Mouse (Mus musculus): ENCODE measurements around the gene Dck. TPM values are rescaled to one million over a fixed set of nuclear protein-coding genes. Genes with fewer than 3 reads are reported as not detected.
A peak's percentile ranks its signal among the peaks of the same experiment; 100 is the strongest.

Gene Dck
- total and polyA plus RNA-seq, 2 experiments from 2014 or later: 28.9 to 30.3 TPM

GRCm38 (mm10) chr5:88790675-88791074 is 25.9 kb downstream of the Dck start:
- no peak for DNase-seq
- WGBS: 51% methylated on average over 9 of the region's 9 CpGs
- TF ChIP-seq CTCF (IDR thresholded peaks at IDR 0.05; ENCODE audit: low read depth): no peak
- no peaks in the 10 kb centered on the region for H3K4me1 ChIP-seq (ENCODE audit: insufficient read depth)
- no peak overlapping the region for H3K27ac ChIP-seq (ENCODE audit: low read depth, low read length)
- H3K9ac ChIP-seq: no peak overlapping the region
- no peaks in the 10 kb centered on the region for H3K36me3 ChIP-seq (ENCODE audit: insufficient read depth)
- no peak overlapping the region for H3K4me3 ChIP-seq (ENCODE audit: low read depth, low read length)
- H3K9me3 ChIP-seq (ENCODE audit: low read length): no peaks in the 10 kb centered on the region
- no peak for ATAC-seq
- H3K4me2 ChIP-seq (ENCODE audit: low read depth): no peak overlapping the region
- no peaks in the 10 kb centered on the region for H3K27me3 ChIP-seq (ENCODE audit: insufficient read depth, low read length)

GRCm38 (mm10) chr5:88791256-88792245 is 26.8 kb downstream of the Dck start:
- peak; percentile 81 for DNase-seq
- H3K4me3 ChIP-seq (ENCODE audit: low read depth, low read length): no peak overlapping the region
- 29% methylated on average over 10 of the region's 10 CpGs for whole genome bisulfite sequencing
- no peaks in the 10 kb centered on the region for H3K27me3 ChIP-seq (ENCODE audit: insufficient read depth, low read length)
- H3K36me3 ChIP-seq (ENCODE audit: insufficient read depth): no peaks in the 10 kb centered on the region
- ATAC-seq: peak; percentile 58
- no peaks in the 10 kb centered on the region for H3K4me1 ChIP-seq (ENCODE audit: insufficient read depth)
- TF ChIP-seq CTCF (IDR thresholded peaks at IDR 0.05; ENCODE audit: low read depth): peak; percentile 87
- no peak overlapping the region for H3K27ac ChIP-seq (ENCODE audit: low read depth, low read length)
- H3K9me3 ChIP-seq (ENCODE audit: low read length): no peaks in the 10 kb centered on the region
- no peak overlapping the region for H3K4me2 ChIP-seq (ENCODE audit: low read depth)
- no peak overlapping the region for H3K9ac ChIP-seq

DNA sequence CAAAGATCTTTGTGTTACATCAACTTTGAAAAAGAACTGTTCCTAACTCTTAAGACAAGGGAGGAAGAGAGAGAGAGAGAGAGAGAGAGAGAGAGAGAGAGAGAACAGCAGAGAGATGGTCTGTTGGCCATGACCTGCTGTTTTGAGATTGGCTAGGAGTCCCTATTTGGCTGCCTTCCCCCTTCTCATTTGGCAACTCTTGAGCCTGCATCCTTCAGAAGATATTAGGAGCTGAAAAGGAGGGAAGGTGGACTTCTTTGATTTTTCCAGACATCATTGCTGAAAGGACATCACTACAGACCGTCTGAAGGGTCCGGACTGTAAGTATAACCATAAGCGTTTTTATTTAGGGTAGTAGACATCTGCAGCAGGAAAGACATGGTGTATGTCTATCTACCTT is 28.9 kb downstream of the Dck start:
- DNase-seq: no peak
- Histone ChIP-seq H3K36me3 (ENCODE audit: insufficient read depth) (no peaks in the 10 kb centered on the region), H3K9me3 (ENCODE audit: low read length) (no peaks in the 10 kb centered on the region), H3K4me3 (ENCODE audit: low read depth, low read length) (no peak overlapping the region), H3K4me1 (ENCODE audit: insufficient read depth) (no peaks in the 10 kb centered on the region), H3K9ac (no peak overlapping the region), H3K27ac (ENCODE audit: low read depth, low read length) (no peak overlapping the region), H3K4me2 (ENCODE audit: low read depth) (no peak overlapping the region), H3K27me3 (ENCODE audit: insufficient read depth, low read length) (no peaks in the 10 kb centered on the region)
- no peak for TF ChIP-seq CTCF (IDR thresholded peaks at IDR 0.05; ENCODE audit: low read depth)
- no peak for ATAC-seq
- WGBS: 94% methylated on average over 3 of the region's 3 CpGs

- H3K27ac ChIP-seq (ENCODE audit: low read depth, low read length): no peak overlapping the region
- WGBS: 57% methylated on average over 9 of the region's 9 CpGs
- H3K4me3 ChIP-seq (ENCODE audit: low read depth, low read length): no peak overlapping the region
- ATAC-seq (no peak), DNase-seq (no peak)
- H3K4me1 ChIP-seq (ENCODE audit: insufficient read depth): no peaks in the 10 kb centered on the region
- H3K9me3 ChIP-seq (ENCODE audit: low read length): no peaks in the 10 kb centered on the region
- H3K9ac ChIP-seq: no peak overlapping the region
- H3K4me2 ChIP-seq (ENCODE audit: low read depth): no peak overlapping the region
- TF ChIP-seq CTCF (IDR thresholded peaks at IDR 0.05; ENCODE audit: low read depth): no peak
- no peaks in the 10 kb centered on the region for H3K27me3 ChIP-seq (ENCODE audit: insufficient read depth, low read length)
- no peaks in the 10 kb centered on the region for H3K36me3 ChIP-seq (ENCODE audit: insufficient read depth)
Observed at GRCm38 (mm10) chr5:88795910-88796584, 31.3 kb downstream of the Dck start.

- Histone ChIP-seq H3K27me3 (ENCODE audit: insufficient read depth, low read length) (no peaks in the 10 kb centered on the region), H3K27ac (ENCODE audit: low read depth, low read length) (no peak overlapping the region), H3K4me3 (ENCODE audit: low read depth, low read length) (no peak overlapping the region), H3K4me2 (ENCODE audit: low read depth) (no peak overlapping the region), H3K9ac (no peak overlapping the region), H3K4me1 (ENCODE audit: insufficient read depth) (no peaks in the 10 kb centered on the region), H3K36me3 (ENCODE audit: insufficient read depth) (no peaks in the 10 kb centered on the region), H3K9me3 (ENCODE audit: low read length) (no peaks in the 10 kb centered on the region)
- DNase-seq: no peak
- WGBS: 82% methylated on average over 11 of the region's 11 CpGs
- no peak for TF ChIP-seq CTCF (IDR thresholded peaks at IDR 0.05; ENCODE audit: low read depth)
- ATAC-seq: no peak
Observed at GRCm38 (mm10) chr5:88796588-88796987, 31.8 kb downstream of the Dck start.

DNA sequence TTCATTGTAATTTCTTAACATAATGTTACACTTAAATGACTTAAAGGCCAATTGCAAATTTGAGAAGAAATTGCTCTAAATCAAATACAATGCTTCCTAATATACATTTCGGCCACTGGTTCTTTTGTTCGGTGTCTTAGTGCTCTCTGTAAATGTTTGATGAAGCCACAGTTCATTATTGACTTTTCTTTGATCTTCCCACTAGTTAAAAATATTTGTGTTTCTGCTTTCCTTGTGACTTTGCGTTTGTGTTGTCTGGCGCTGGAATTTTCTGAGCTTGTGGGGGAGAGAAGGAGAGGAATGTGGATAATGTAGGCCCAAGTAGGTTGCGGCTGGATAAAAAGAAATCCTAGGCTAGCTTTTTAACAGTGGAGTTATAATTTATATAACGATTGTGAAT is 32.3 kb downstream of the Dck start:
- TF ChIP-seq CTCF (IDR thresholded peaks at IDR 0.05; ENCODE audit: low read depth): no peak
- Histone ChIP-seq H3K4me2 (ENCODE audit: low read depth) (no peak overlapping the region), H3K27ac (ENCODE audit: low read depth, low read length) (no peak overlapping the region), H3K27me3 (ENCODE audit: insufficient read depth, low read length) (no peaks in the 10 kb centered on the region), H3K9ac (no peak overlapping the region), H3K4me1 (ENCODE audit: insufficient read depth) (no peaks in the 10 kb centered on the region), H3K9me3 (ENCODE audit: low read length) (no peaks in the 10 kb centered on the region), H3K4me3 (ENCODE audit: low read depth, low read length) (no peak overlapping the region), H3K36me3 (ENCODE audit: insufficient read depth) (no peaks in the 10 kb centered on the region)
- 86% methylated on average over 6 of the region's 6 CpGs for WGBS
- DNase-seq: no peak
- ATAC-seq: no peak

DNA sequence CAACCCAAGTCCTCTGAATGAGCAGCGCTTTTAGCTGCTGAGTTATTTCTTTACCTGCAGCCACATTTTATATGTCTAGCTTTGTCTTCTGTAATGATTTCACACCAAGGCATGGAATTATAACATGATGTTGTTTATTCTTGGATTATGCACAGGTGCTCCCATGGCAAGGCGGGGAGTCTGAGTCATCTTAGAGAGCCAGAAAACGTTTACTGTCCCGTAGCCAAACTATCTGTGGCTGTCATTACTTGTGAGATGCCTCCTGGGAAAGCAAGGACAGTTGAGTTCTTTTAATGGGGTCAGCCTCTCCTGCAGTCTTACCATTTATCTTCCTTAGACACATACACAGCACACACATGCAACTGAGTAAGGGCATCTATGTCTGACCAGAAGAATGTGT is 40.8 kb downstream of the Dck start:
- H3K27ac ChIP-seq (ENCODE audit: low read depth, low read length): no peak overlapping the region
- DNase-seq: no peak
- no peak for TF ChIP-seq CTCF (IDR thresholded peaks at IDR 0.05; ENCODE audit: low read depth)
- no peak for ATAC-seq
- H3K9ac ChIP-seq: no peak overlapping the region
- H3K27me3 ChIP-seq (ENCODE audit: insufficient read depth, low read length): no peaks in the 10 kb centered on the region
- H3K4me3 ChIP-seq (ENCODE audit: low read depth, low read length): no peak overlapping the region
- no peaks in the 10 kb centered on the region for H3K36me3 ChIP-seq (ENCODE audit: insufficient read depth)
- WGBS: 91% methylated on average over 4 of the region's 4 CpGs
- no peak overlapping the region for H3K4me2 ChIP-seq (ENCODE audit: low read depth)
- H3K4me1 ChIP-seq (ENCODE audit: insufficient read depth): no peaks in the 10 kb centered on the region
- H3K9me3 ChIP-seq (ENCODE audit: low read length): no peaks in the 10 kb centered on the region
